Comparison of ENCODE assay signal across 12 mouse cellular contexts in the genomic region with DNA sequence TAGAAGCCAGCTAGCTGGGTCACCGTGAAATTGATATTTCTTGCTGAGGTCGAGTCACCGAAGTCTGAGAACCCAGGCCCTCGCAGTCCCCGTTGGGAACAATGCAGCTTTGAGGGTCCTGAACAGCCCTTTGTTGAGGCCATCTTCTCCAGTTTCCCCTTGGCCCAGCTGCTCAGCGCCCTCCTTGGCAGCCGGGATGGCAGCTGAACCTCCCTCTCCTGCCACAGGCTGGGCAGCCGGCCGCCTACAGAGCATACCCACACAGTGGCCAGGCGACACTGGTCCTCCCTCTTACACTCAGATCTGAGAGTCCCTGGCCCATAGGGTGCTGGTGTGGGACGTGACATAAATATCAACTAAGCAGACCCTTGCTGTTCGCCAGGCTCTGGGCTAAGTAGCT. TPM values are rescaled to one million over a fixed set of nuclear protein-coding genes. Genes with fewer than 3 reads are reported as not detected.
DNase-seq lines count a peak whose midpoint lies in the region; ATAC-seq lines count a peak whose summit lies in the region.
"Had no signal": no experiment of that assay in that cellular context is flagged by ENCODE, and none has a peak within 500 bp of the region (broad histone marks: within the 10 kb centered on the region; RNA-seq: fewer than 3 reads in every experiment).

No protein-coding gene starts in this region.

- no peaks in the 10 kb centered on the region for H3K27me3 ChIP-seq in embryonic facial prominence, embryonic 13.5 days
- H3K27me3 ChIP-seq in midbrain, embryonic 12.5 days = no peaks in the 10 kb centered on the region
- H3K27me3 ChIP-seq: intestine, embryonic 15.5 days had no signal

- peak; percentile 41 for DNase-seq in gastrocnemius, postnatal 10 days
- DNase-seq in gastrocnemius, postnatal 4 days (ENCODE audit: low spot score in 2 of 2) = no peak
- DNase-seq in brain, adult 2 months (ENCODE audit: low read depth, low spot score) = peak; percentile 82
- DNase-seq in heart, adult 9 months (ENCODE audit: low spot score in 2 of 2) = no peak
- DNase-seq in MN1 (ENCODE audit: low spot score) = no peak
- DNase-seq: heart, adult 18-20 months; liver, postnatal 0 days; right cerebral cortex, postnatal 14 days had no signal

- ATAC-seq in embryonic facial prominence, embryonic 13.5 days (ENCODE audit: insufficient number of reproducible peaks, insufficient read depth, low FRiP score, low TSS enrichment, low read depth) = no peak
- 0 out of 2 replicates have a peak, but pooled peaks have one; percentile 30 for ATAC-seq in midbrain, embryonic 12.5 days (ENCODE audit: low FRiP score, low read depth)
- ATAC-seq: intestine, embryonic 15.5 days; liver, postnatal 0 days had no signal

- peaks cover 51% of the 10 kb centered on the region for H3K36me3 ChIP-seq in embryonic facial prominence, embryonic 13.5 days
- peaks cover 22% of the 10 kb centered on the region; the same call in 1 of the 2 replicates for H3K36me3 ChIP-seq in midbrain, embryonic 12.5 days
- H3K36me3 ChIP-seq: intestine, embryonic 15.5 days had no signal

- H3K9ac ChIP-seq in embryonic facial prominence, embryonic 13.5 days = no peak overlapping the region
- H3K9ac ChIP-seq in midbrain, embryonic 12.5 days (replicated peaks) = no peak overlapping the region
- H3K9ac ChIP-seq: intestine, embryonic 15.5 days; liver, postnatal 0 days had no signal

- WGBS in embryonic facial prominence, embryonic 13.5 days = 37% methylated on average over 12 of the region's 12 CpGs
- WGBS in midbrain, embryonic 12.5 days = 67% methylated on average over 12 of the region's 12 CpGs

- peak overlapping the region; percentile 22; the same call in 1 of the 2 replicates for H3K27ac ChIP-seq in embryonic facial prominence, embryonic 13.5 days
- peak overlapping the region; percentile 27; the same call in 1 of the 2 replicates for H3K27ac ChIP-seq in midbrain, embryonic 12.5 days (replicated peaks)
- H3K27ac ChIP-seq: intestine, embryonic 15.5 days had no signal

- H3K4me3 ChIP-seq in embryonic facial prominence, embryonic 13.5 days = no peak overlapping the region
- H3K4me3 ChIP-seq in midbrain, embryonic 12.5 days = no peak overlapping the region
- H3K4me3 ChIP-seq: erythroblast, embryonic 14.5 days; intestine, embryonic 15.5 days had no signal

- H3K4me2 ChIP-seq in embryonic facial prominence, embryonic 13.5 days = no peak overlapping the region
- no peak overlapping the region for H3K4me2 ChIP-seq in midbrain, embryonic 12.5 days (replicated peaks)
- H3K4me2 ChIP-seq: intestine, embryonic 15.5 days had no signal

- H3K4me1 ChIP-seq in embryonic facial prominence, embryonic 13.5 days = no peaks in the 10 kb centered on the region
- peaks cover 3% of the 10 kb centered on the region; the same call in 1 of the 2 replicates for H3K4me1 ChIP-seq in midbrain, embryonic 12.5 days
- H3K4me1 ChIP-seq: intestine, embryonic 15.5 days had no signal

- no peaks in the 10 kb centered on the region for H3K9me3 ChIP-seq in embryonic facial prominence, embryonic 13.5 days
- H3K9me3 ChIP-seq in midbrain, embryonic 12.5 days = no peaks in the 10 kb centered on the region
- H3K9me3 ChIP-seq: intestine, embryonic 15.5 days had no signal

RNA-seq across cellular contexts. Expression of a gene that starts 6.9 kb away (rescaled TPM):
- total RNA-seq in gastrocnemius, postnatal 10 days (2021) = 10 to 100 TPM; 17.4 to 18.2 TPM
- total RNA-seq in gastrocnemius, postnatal 4 days (2021) = 10 to 100 TPM; 17.3 to 20.0 TPM
- 38.8 and 40.5 TPM in 2 replicates for polyA plus RNA-seq in embryonic facial prominence, embryonic 13.5 days (2015; fragmentation: Nextera tagmentation; extraction: Ambion mirVana)
- polyA plus RNA-seq in midbrain, embryonic 12.5 days (2016; fragmentation: Nextera tagmentation; extraction: Ambion mirVana) = 38.6 and 44.5 TPM in 2 replicates

RNA-seq across cellular contexts. Expression of a gene that starts 7.6 kb away (rescaled TPM):
- 10 to 100 TPM; 78.5 to 80.4 TPM for total RNA-seq in gastrocnemius, postnatal 10 days (2021)
- total RNA-seq in gastrocnemius, postnatal 4 days (2021) = 10 to 100 TPM; 82.3 to 83.2 TPM
- 73.2 and 76.6 TPM in 2 replicates for polyA plus RNA-seq in embryonic facial prominence, embryonic 13.5 days (2015; fragmentation: Nextera tagmentation; extraction: Ambion mirVana)
- 78.5 and 80.6 TPM in 2 replicates for polyA plus RNA-seq in midbrain, embryonic 12.5 days (2016; fragmentation: Nextera tagmentation; extraction: Ambion mirVana)

RNA-seq across cellular contexts. Expression of a gene that starts 14.6 kb away (rescaled TPM):
- 1 to 10 TPM in 1 of 2 experiments, under 1 TPM in 1; 0.63 to 1.7 TPM for total RNA-seq in gastrocnemius, postnatal 10 days (2021)
- 1 to 10 TPM; 1.7 to 1.8 TPM for total RNA-seq in gastrocnemius, postnatal 4 days (2021)
- 2.6 and 4.1 TPM in 2 replicates for polyA plus RNA-seq in embryonic facial prominence, embryonic 13.5 days (2015; fragmentation: Nextera tagmentation; extraction: Ambion mirVana)
- polyA plus RNA-seq in midbrain, embryonic 12.5 days (2016; fragmentation: Nextera tagmentation; extraction: Ambion mirVana) = 1.7 and 2.8 TPM in 2 replicates

RNA-seq across cellular contexts. Expression of a gene that starts 18.2 kb away (rescaled TPM):
- not detected for total RNA-seq in gastrocnemius, postnatal 10 days (2021)
- not detected for total RNA-seq in gastrocnemius, postnatal 4 days (2021)
- 0.89 and 2.1 TPM in 2 replicates for polyA plus RNA-seq in embryonic facial prominence, embryonic 13.5 days (2015; fragmentation: Nextera tagmentation; extraction: Ambion mirVana)
- polyA plus RNA-seq in midbrain, embryonic 12.5 days (2016; fragmentation: Nextera tagmentation; extraction: Ambion mirVana) = not detected in 2 replicates
- total RNA-seq: heart, adult 18-20 months had no signal
- polyA plus RNA-seq: erythroblast, embryonic 14.5 days; intestine, embryonic 15.5 days; liver, postnatal 0 days had no signal

RNA-seq across cellular contexts. Expression of a gene that starts 32.4 kb away (rescaled TPM):
- 10 to 100 TPM; 16.2 to 18.6 TPM for total RNA-seq in gastrocnemius, postnatal 10 days (2021)
- 10 to 100 TPM; 16.2 to 19.5 TPM for total RNA-seq in gastrocnemius, postnatal 4 days (2021)
- polyA plus RNA-seq in embryonic facial prominence, embryonic 13.5 days (2015; fragmentation: Nextera tagmentation; extraction: Ambion mirVana) = 27.3 and 30.8 TPM in 2 replicates
- 30.7 and 30.9 TPM in 2 replicates for polyA plus RNA-seq in midbrain, embryonic 12.5 days (2016; fragmentation: Nextera tagmentation; extraction: Ambion mirVana)

Comparison
In these comparisons a context has a peak if more than half of its experiments do, and no peak if none do; other contexts are left out.
1. DNase-seq: peak in gastrocnemius, postnatal 10 days (single experiment) and brain, adult 2 months (single experiment); none in gastrocnemius, postnatal 4 days (0 of 2), heart, adult 9 months (0 of 2) and MN1 (single experiment).